Mouse (Mus musculus) embryonic facial prominence, embryonic 11.5 days (tissue): ENCODE results near the gene Ttc25. TPM values are rescaled to one million over a fixed set of nuclear protein-coding genes. Genes with fewer than 3 reads are reported as not detected.

Experiments
- ATAC-seq: fragments of 200-750 bp; cut with Nextera tagmentation; replicated peaks from 2 replicates; pipeline ENCODE4 v1.8.0; 2017; ENCODE audit warnings: low read depth; ENCODE audit not compliant: insufficient number of reproducible peaks, low FRiP score, low TSS enrichment
- DNase-seq: peaks from one replicate; pipeline ENCODE4 v3.0.0-alpha.2; 2015; ENCODE audit warnings: low spot score
- H3K27ac ChIP-seq: fragments of 300-500 bp; sonication (generic); replicated peaks from 2 replicates; pipeline ENCODE4 v1.5.1; 2014; ENCODE audit warnings: mild to moderate bottlenecking, low read depth, low read length, control low read depth
- H3K27me3 ChIP-seq: fragments of 300-500 bp; sonication (generic); 2 replicates; pipeline ENCODE4 v1.6.1; 2014; ENCODE audit warnings: mild to moderate bottlenecking, low read length, moderate library complexity, mixed read lengths; ENCODE audit not compliant: control insufficient read depth, insufficient read depth
- H3K36me3 ChIP-seq: fragments of 300-500 bp; sonication (generic); replicated peaks from 2 replicates; pipeline ENCODE4 v1.6.1; 2014; ENCODE audit warnings: low read depth, mild to moderate bottlenecking, low read length, moderate library complexity, mixed read lengths; ENCODE audit not compliant: control insufficient read depth, insufficient read depth
- H3K4me1 ChIP-seq: fragments of 300-500 bp; sonication (generic); 2 replicates; pipeline ENCODE4 v1.6.1; 2014; ENCODE audit warnings: low read length, mixed read lengths; ENCODE audit not compliant: control insufficient read depth, insufficient read depth
- H3K4me2 ChIP-seq: fragments of 300-500 bp; sonication (generic); 2 replicates; pipeline ENCODE4 v1.6.1; 2014; ENCODE audit warnings: low read depth, mild to moderate bottlenecking, control low read depth, low read length, moderate library complexity
- H3K4me3 ChIP-seq: fragments of 300-500 bp; sonication (generic); 2 replicates; pipeline ENCODE4 v1.5.1; 2014; ENCODE audit warnings: low read depth, low read length, control low read depth
- H3K9ac ChIP-seq: fragments of 300-500 bp; sonication (generic); replicated peaks from 2 replicates; pipeline ENCODE4 v1.6.1; 2014; ENCODE audit warnings: mild to moderate bottlenecking, control low read depth, low read length
- H3K9me3 ChIP-seq: fragments of 300-500 bp; sonication (generic); replicated peaks from 2 replicates; pipeline ENCODE4 v1.6.1; 2016; ENCODE audit warnings: mild to moderate bottlenecking, low read length, inconsistent platforms, mixed read lengths; ENCODE audit not compliant: control insufficient read depth
- WGBS: fragments of 180-500 bp; shearing (Covaris S2); extraction: QIAGEN DNeasy Blood & Tissue Kit; methylation state at CpG from one replicate; pipeline ENCODE4 v1.1.7; 2014; 5-methylcytosine and 5-hydroxymethylcytosine counted together
- polyA plus RNA-seq: library from polyadenylated mRNA; unstranded; fragments of >200 nt; fragmentation: Nextera tagmentation; extraction: Ambion mirVana; gene quantifications from 2 replicates; pipeline ENCODE4 v1.2.1, GENCODE M21; 2014

Ttc25 gene
- polyA plus RNA-seq, 1 experiment from 2014 or later: 1.4 TPM

- H3K27me3 ChIP-seq: peaks cover 4% of the 10 kb centered on the region
- H3K9ac ChIP-seq: peak within 1 kb of the TSS; percentile 71
- H3K4me3 ChIP-seq: peak within 1 kb of the TSS; percentile 64
- no peaks in the 10 kb centered on the region for H3K4me1 ChIP-seq
- WGBS: 2% methylated on average over 47 of the region's 47 CpGs
- peak within 1 kb of the TSS; percentile 85 for H3K4me2 ChIP-seq
- H3K27ac ChIP-seq: 0 out of 2 replicates have a peak within 1 kb of the TSS, but pooled peaks have one; percentile 10
- DNase-seq (peak; percentile 79), ATAC-seq (peak; percentile 53)
- no peaks in the 10 kb centered on the region; the same call in 1 of the 2 replicates for H3K36me3 ChIP-seq
- no peaks in the 10 kb centered on the region for H3K9me3 ChIP-seq
These were observed 29.5 kb downstream of the Ttc25 start, which contains the start of gene Cnp for GRCm38 (mm10) chr11:100574708-100575483. Gene Cnp (plus strand): TSS chr11:100574904.

- WGBS: 29% methylated on average over 2 of the region's 2 CpGs
- Histone ChIP-seq H3K4me3 (peak overlapping the region; percentile 64), H3K4me1 (no peaks in the 10 kb centered on the region), H3K27me3 (peaks cover 4% of the 10 kb centered on the region), H3K9ac (peak overlapping the region; percentile 71; the same call in 1 of the 2 replicates), H3K27ac (no peak overlapping the region), H3K4me2 (peak overlapping the region; percentile 85), H3K36me3 (no peaks in the 10 kb centered on the region; the same call in 1 of the 2 replicates), H3K9me3 (no peaks in the 10 kb centered on the region)
- ATAC-seq (peak; percentile 32; the same call in 1 of the 2 replicates), DNase-seq (no peak)
These were observed 30.1 kb downstream of the Ttc25 start for GRCm38 (mm10) chr11:100575484-100575855.

- Histone ChIP-seq H3K27me3 (peaks cover 4% of the 10 kb centered on the region; the same call in 1 of the 2 replicates), H3K4me1 (no peaks in the 10 kb centered on the region), H3K36me3 (peaks cover 3% of the 10 kb centered on the region), H3K27ac (no peak overlapping the region), H3K4me3 (no peak overlapping the region), H3K9ac (no peak overlapping the region), H3K9me3 (no peaks in the 10 kb centered on the region), H3K4me2 (no peak overlapping the region; the same call in 1 of the 2 replicates)
- 66% methylated on average over 21 of the region's 21 CpGs for WGBS
- no peak for ATAC-seq
- no peak for DNase-seq
These were observed 30.8 kb downstream of the Ttc25 start for GRCm38 (mm10) chr11:100576256-100576655.

GRCm38 (mm10) chr11:100577852-100578599, 32.6 kb downstream of the Ttc25 start:
- Histone ChIP-seq H3K4me2 (no peak overlapping the region), H3K36me3 (peaks cover 6% of the 10 kb centered on the region), H3K9ac (no peak overlapping the region), H3K27ac (no peak overlapping the region), H3K4me1 (no peaks in the 10 kb centered on the region), H3K4me3 (no peak overlapping the region), H3K9me3 (no peaks in the 10 kb centered on the region), H3K27me3 (no peaks in the 10 kb centered on the region)
- ATAC-seq (no peak), DNase-seq (no peak)
- WGBS: 91% methylated on average over 8 of the region's 8 CpGs

- ATAC-seq (no peak), DNase-seq (no peak)
- no peak overlapping the region for H3K4me2 ChIP-seq
- no peaks in the 10 kb centered on the region for H3K27me3 ChIP-seq
- H3K4me1 ChIP-seq: no peaks in the 10 kb centered on the region
- peaks cover 12% of the 10 kb centered on the region for H3K36me3 ChIP-seq
- no peak overlapping the region for H3K9ac ChIP-seq
- WGBS: 92% methylated on average over 9 of the region's 9 CpGs
- H3K4me3 ChIP-seq: no peak overlapping the region
- no peaks in the 10 kb centered on the region for H3K9me3 ChIP-seq
- no peak overlapping the region for H3K27ac ChIP-seq
These were observed 33.9 kb downstream of the Ttc25 start for GRCm38 (mm10) chr11:100579116-100579799.

- Histone ChIP-seq H3K27ac (no peak overlapping the region), H3K36me3 (peaks cover 18% of the 10 kb centered on the region), H3K9ac (no peak overlapping the region), H3K27me3 (no peaks in the 10 kb centered on the region), H3K9me3 (no peaks in the 10 kb centered on the region), H3K4me3 (no peak overlapping the region), H3K4me2 (no peak overlapping the region), H3K4me1 (no peaks in the 10 kb centered on the region)
- no peak for ATAC-seq
- WGBS: 89% methylated on average over 13 of the region's 13 CpGs
- no peak for DNase-seq
These were observed 34.9 kb downstream of the Ttc25 start for GRCm38 (mm10) chr11:100580275-100580674.

- DNase-seq (no peak), ATAC-seq (no peak)
- no peak overlapping the region for H3K27ac ChIP-seq
- peaks cover 21% of the 10 kb centered on the region for H3K36me3 ChIP-seq
- no peaks in the 10 kb centered on the region for H3K27me3 ChIP-seq
- no peak overlapping the region for H3K4me3 ChIP-seq
- H3K4me1 ChIP-seq: no peaks in the 10 kb centered on the region
- WGBS: 92% methylated on average over 4 of the region's 4 CpGs
- H3K4me2 ChIP-seq: no peak overlapping the region
- H3K9me3 ChIP-seq: no peaks in the 10 kb centered on the region
- no peak overlapping the region for H3K9ac ChIP-seq
These were observed 36.3 kb downstream of the Ttc25 start for GRCm38 (mm10) chr11:100581756-100582155.
